Mouse (Mus musculus) adrenal gland, adult 2 months (tissue): ENCODE measurements around the gene Wasf3. TPM values are rescaled to one million over a fixed set of nuclear protein-coding genes. Genes with fewer than 3 reads are reported as not detected.
"Not testable (repeated sequence)": the region's sequence is repeated elsewhere in the genome, so short reads cannot be mapped to it uniquely, and the experiment has no call there.

ENCODE experiments used
- DNase-seq: peaks from one replicate; pipeline ENCODE4 v3.0.0; 2021
- polyA plus RNA-seq: library from polyadenylated mRNA; depleted of rRNA; stranded (reverse); fragments of >200 nt; gene quantifications from 2 replicates; pipeline ENCODE4 v1.2.3, GENCODE M21; 2012; rRNA removed
- total RNA-seq, 2 experiments: library from RNA; stranded (reverse); gene quantifications; 2 replicates each; pipeline ENCODE4 v1.2.3; 2021

Gene Wasf3
- total and polyA plus RNA-seq, 3 experiments: 21.0 to 34.2 (median 22.9) TPM

GRCm38 (mm10) chr5:146442767-146443166 lies 58.0 kb downstream of the Wasf3 start:
- DNase-seq: no peak

GRCm38 (mm10) chr5:146446633-146447032 lies 61.8 kb downstream of the Wasf3 start:
- DNase-seq: no peak

GRCm38 (mm10) chr5:146451592-146452254 lies 66.9 kb downstream of the Wasf3 start:
- DNase-seq: no peak

- DNase-seq: no peak
Measured at GRCm38 (mm10) chr5:146453556-146453955, 68.8 kb downstream of the Wasf3 start.

- DNase-seq: peak; percentile 10
Measured at GRCm38 (mm10) chr5:146461612-146462011, 76.8 kb downstream of the Wasf3 start.

GRCm38 (mm10) chr5:146466663-146467062 lies 81.9 kb downstream of the Wasf3 start:
- DNase-seq: no peak

- DNase-seq: no peak
Measured at GRCm38 (mm10) chr5:146468311-146468710, 83.5 kb downstream of the Wasf3 start.

GRCm38 (mm10) chr5:146470821-146471220 lies 86.0 kb downstream of the Wasf3 start:
- DNase-seq: no peak

- DNase-seq: no peak
Measured at GRCm38 (mm10) chr5:146471311-146471710, 86.5 kb downstream of the Wasf3 start.

GRCm38 (mm10) chr5:146471821-146472220 lies 87.0 kb downstream of the Wasf3 start:
- DNase-seq: peak; percentile 77

GRCm38 (mm10) chr5:146479564-146479963 lies 94.8 kb downstream of the Wasf3 start:
- peak; percentile 38 for DNase-seq

GRCm38 (mm10) chr5:146481665-146482064 lies 96.9 kb downstream of the Wasf3 start, which contains the start of gene Gm6408:
TSS of gene Gm6408 (plus strand) at chr5:146481965.
- DNase-seq: not testable (repeated sequence)

GRCm38 (mm10) chr5:146488959-146489358 lies 104.2 kb downstream of the Wasf3 start:
- peak; percentile 39 for DNase-seq

- not testable (repeated sequence) for DNase-seq
Measured at GRCm38 (mm10) chr5:146491063-146491462, 106.3 kb downstream of the Wasf3 start, which contains the start of gene Gm6370. TSS of gene Gm6370 (plus strand) at chr5:146491363.

GRCm38 (mm10) chr5:146502099-146502498 lies 117.3 kb downstream of the Wasf3 start, which contains the start of gene 4930449I24Rik:
TSS of gene 4930449I24Rik (plus strand) at chr5:146502399.
- not testable (repeated sequence) for DNase-seq

- DNase-seq: not testable (repeated sequence)
Measured at GRCm38 (mm10) chr5:146513823-146514222, 129.0 kb downstream of the Wasf3 start, which contains the start of gene Gm3402. TSS of gene Gm3402 (plus strand) at chr5:146514123.

Other genes starting within 250 kb of the Wasf3 start
- not detected for gene Gm5565, start 224.4 kb upstream of the Wasf3 start, total RNA-seq
- gene Gm5565, start 224.4 kb upstream of the Wasf3 start, polyA plus RNA-seq: not detected in 2 replicates
- not detected for gene Gm6309, start 214.3 kb upstream of the Wasf3 start, total RNA-seq
- gene Gm6309, start 214.3 kb upstream of the Wasf3 start, polyA plus RNA-seq: not detected in 2 replicates
- 1 to 10 TPM; 1.4 to 1.9 TPM for gene 1700001J03Rik, start 199.7 kb upstream of the Wasf3 start, total RNA-seq
- 0.63 and 0.73 TPM in 2 replicates for gene 1700001J03Rik, start 199.7 kb upstream of the Wasf3 start, polyA plus RNA-seq
- gene Rnf6, start 163.4 kb upstream of the Wasf3 start, total RNA-seq: 10 to 100 TPM; 45.4 to 75.7 TPM
- gene Rnf6, start 163.4 kb upstream of the Wasf3 start, polyA plus RNA-seq: 7.1 and 9.2 TPM in 2 replicates
- gene Cdk8, start 153.8 kb upstream of the Wasf3 start, total RNA-seq: 10 to 100 TPM; 41.1 to 79.6 TPM
- gene Cdk8, start 153.8 kb upstream of the Wasf3 start, polyA plus RNA-seq: 42.2 and 70.3 TPM in 2 replicates
- gene Gm6408, start 97.0 kb downstream of the Wasf3 start, total RNA-seq: not detected
- gene Gm6408, start 97.0 kb downstream of the Wasf3 start, polyA plus RNA-seq: not detected in 2 replicates
- gene Gm6370, start 106.4 kb downstream of the Wasf3 start, total RNA-seq: not detected
- not detected in 2 replicates for gene Gm6370, start 106.4 kb downstream of the Wasf3 start, polyA plus RNA-seq
- gene 4930449I24Rik, start 117.4 kb downstream of the Wasf3 start, total RNA-seq: not detected
- not detected in 2 replicates for gene 4930449I24Rik, start 117.4 kb downstream of the Wasf3 start, polyA plus RNA-seq
- not detected for gene Gm3402, start 129.1 kb downstream of the Wasf3 start, total RNA-seq
- not detected in 2 replicates for gene Gm3402, start 129.1 kb downstream of the Wasf3 start, polyA plus RNA-seq
- gene Gm3404, start 140.8 kb downstream of the Wasf3 start, total RNA-seq: not detected
- not detected in 2 replicates for gene Gm3404, start 140.8 kb downstream of the Wasf3 start, polyA plus RNA-seq
- gene Gm3409, start 152.7 kb downstream of the Wasf3 start, total RNA-seq: not detected
- not detected in 2 replicates for gene Gm3409, start 152.7 kb downstream of the Wasf3 start, polyA plus RNA-seq
- gene Gm3415, start 171.2 kb downstream of the Wasf3 start, total RNA-seq: not detected
- not detected in 2 replicates for gene Gm3415, start 171.2 kb downstream of the Wasf3 start, polyA plus RNA-seq
- gene Gpr12, start 200.3 kb downstream of the Wasf3 start, total RNA-seq: not detected
- gene Gpr12, start 200.3 kb downstream of the Wasf3 start, polyA plus RNA-seq: not detected in 2 replicates